Mouse (Mus musculus) thymus, postnatal 36 days (tissue): ENCODE data around the gene Slc25a11.

Experiments
- DNase-seq, 2 experiments: peaks; one replicate each; pipeline ENCODE4 v3.0.0; 2022; ENCODE audit warnings: mixed read lengths in 2 of 2

Slc25a11 gene

DNA sequence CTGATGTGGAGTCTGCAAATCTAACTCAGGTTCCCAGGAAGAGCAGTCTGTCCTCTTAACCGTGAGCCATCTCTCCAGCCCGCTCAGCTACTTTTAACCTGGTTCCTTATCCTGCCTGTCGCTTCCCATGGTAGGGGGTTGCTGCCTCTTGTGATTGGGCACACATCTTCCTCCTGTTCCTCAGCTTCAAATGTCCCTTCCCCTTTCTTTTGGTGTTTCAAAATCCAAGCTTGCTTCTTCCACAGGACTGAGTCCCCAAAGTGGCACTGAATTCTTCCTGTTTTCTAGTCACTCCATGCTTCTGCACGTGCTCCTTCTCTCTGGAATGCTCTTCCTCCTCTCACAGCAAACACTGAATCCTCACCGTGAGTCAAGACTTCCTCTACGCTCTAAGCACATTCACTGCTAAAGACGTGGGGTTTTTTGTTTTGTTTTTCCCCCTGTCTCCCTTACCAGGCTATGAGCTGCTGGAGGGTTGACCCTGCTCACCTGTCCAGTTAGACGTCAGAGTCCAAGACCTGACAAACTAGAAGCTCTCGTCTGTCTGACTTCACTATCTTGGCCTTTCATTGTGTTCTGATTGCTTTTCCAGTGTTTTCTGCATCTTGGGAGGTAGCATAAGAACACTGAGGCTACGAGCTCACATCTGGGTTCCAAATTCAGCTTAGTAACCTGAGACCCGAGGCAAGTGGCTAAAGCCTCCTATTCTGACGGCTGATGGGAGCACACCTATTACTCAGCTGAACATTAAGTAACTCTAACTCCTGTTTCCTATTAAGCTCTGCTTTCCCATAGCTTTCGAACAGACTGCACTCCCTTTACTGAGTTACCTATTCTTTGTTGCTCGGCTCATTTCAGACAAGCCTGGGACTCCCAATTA is 20.2 kb upstream of the Slc25a11 start:
- DNase-seq, result no peak

DNA sequence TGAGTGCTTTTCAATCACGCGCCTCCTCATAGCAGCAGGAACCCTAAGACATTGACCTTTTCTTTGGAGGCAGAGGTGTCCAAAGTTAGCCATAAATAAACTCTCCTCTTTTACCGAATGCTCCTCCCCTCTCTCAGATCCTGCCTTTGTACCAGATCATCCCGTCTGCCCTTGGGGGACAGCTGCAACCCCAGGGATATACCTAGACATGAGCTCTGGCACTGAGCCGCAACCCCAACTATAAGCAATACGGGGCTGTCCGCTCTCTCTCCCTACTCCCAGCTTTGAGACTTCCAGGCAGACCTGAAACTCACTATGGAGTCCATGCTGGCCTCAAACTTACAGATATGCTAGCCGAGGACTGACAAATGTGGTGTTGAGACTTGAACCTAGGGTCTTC is 19.4 kb upstream of the Slc25a11 start:
- no peak for DNase-seq

DNA sequence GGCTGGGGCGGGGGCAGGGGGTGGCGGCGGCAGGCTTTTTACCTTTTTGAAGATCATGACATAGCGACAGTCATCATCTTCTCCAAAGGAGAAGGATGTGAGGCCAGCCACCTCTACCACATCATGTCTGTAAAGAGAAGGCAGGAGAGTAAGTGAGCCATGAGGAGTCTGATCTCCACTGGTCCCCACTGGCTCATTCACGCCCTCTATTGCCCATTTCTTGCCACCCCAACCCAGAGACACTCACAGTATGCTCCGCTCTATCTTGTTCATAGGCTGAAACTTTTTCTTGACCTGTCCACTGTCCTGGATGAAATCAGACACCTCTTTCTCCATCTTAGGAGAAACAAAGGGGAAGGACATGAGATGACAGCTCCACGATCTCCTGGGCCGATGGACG is 17.5 kb upstream of the Slc25a11 start:
- DNase-seq, result no peak

- DNase-seq, result no peak
Observed at GRCm38 (mm10) chr11:70663957-70664356, 16.7 kb upstream of the Slc25a11 start.

- no peak for DNase-seq
Observed at GRCm38 (mm10) chr11:70663101-70663500, 15.8 kb upstream of the Slc25a11 start.

GRCm38 (mm10) chr11:70660571-70660970 is 13.3 kb upstream of the Slc25a11 start:
- DNase-seq, result no peak

DNA sequence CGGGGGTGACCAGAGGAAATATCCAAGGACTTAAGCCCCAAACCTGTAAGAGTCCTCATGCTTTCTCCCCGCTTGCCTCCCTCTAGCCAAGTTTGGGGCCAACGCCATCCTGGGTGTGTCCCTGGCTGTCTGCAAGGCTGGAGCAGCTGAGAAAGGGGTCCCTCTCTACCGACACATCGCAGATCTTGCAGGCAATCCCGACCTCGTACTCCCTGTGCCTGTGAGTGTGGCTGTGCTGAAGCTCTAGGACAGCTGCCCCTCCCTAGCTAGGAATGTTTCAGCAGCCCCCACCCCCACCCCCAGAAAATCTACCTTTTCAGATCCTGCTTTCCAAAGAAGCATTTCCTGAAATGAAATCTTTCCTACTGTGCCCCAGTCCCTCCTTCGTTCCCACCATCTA is 11.7 kb upstream of the Slc25a11 start:
- DNase-seq, result peak in 1 of 2 experiments; percentile 10

GRCm38 (mm10) chr11:70658521-70658920 is 11.2 kb upstream of the Slc25a11 start:
- peak in 1 of 2 experiments; percentile 11 for DNase-seq

- DNase-seq, result no peak
Observed at GRCm38 (mm10) chr11:70657991-70658390, 10.7 kb upstream of the Slc25a11 start.

GRCm38 (mm10) chr11:70657573-70657972 is 10.3 kb upstream of the Slc25a11 start:
- DNase-seq, result no peak

- no peak for DNase-seq
Observed at GRCm38 (mm10) chr11:70656964-70657363, 9.7 kb upstream of the Slc25a11 start, which contains the start of gene Eno3. Eno3 (plus strand) TSS chr11:70657202.

DNA sequence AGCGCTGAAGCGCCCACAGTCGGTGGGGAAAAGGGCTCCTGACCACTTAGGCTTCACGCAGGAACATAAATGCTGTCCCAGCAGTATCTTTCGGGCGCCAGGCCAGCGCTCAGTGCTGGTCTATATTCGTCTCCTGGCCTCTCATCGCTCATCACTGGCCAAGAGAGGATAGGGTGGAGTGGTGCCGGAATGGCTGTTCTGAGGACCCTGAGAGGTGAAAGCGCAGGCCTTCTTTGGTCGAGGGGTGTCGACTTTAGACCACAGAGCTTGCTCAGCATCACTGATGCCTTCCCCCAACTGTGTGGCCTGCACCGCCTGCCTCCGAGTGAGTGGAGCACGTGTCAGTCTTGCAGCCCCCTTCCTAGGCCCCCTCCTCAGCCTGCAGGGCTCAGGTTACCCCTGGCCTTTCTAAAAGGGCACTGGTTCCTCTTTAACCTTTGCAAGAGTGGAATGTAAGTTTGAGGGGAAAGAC is 9.2 kb upstream of the Slc25a11 start:
- no peak for DNase-seq

GRCm38 (mm10) chr11:70655571-70656455 is 8.5 kb upstream of the Slc25a11 start:
- peak; percentile 76 to 77 for DNase-seq

DNA sequence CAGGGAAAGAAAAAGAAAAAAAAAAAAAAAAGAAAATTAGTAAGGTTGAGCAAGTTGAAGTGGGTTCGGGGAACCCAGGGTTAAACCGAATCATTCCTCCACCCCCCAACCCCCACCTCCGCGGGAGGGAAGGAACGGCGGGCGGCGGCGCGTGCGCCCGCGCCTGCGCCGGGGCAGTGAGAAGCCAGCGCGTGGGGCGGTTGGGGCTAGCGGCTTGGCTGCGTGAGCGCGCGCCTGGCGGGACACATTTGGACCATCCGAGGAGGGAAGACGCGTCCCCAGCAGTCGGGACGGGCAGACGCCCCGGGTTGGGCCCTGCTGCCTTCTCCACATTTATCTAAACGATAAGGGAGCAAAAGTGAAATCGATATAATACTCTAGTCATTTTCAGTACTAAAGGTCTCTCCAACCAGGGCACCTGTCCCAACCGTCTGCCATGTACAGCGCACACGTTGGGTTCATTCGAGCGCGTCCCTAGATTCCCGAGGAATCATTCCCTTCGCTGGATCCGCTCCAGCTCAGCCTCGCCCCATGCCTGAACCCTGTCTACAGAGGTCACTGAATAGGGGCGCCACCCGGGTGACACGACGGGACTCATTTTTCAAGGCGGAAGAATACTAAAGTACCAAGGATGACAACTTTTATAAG is 7.8 kb upstream of the Slc25a11 start:
- DNase-seq, result peak; percentile 82 to 83

DNA sequence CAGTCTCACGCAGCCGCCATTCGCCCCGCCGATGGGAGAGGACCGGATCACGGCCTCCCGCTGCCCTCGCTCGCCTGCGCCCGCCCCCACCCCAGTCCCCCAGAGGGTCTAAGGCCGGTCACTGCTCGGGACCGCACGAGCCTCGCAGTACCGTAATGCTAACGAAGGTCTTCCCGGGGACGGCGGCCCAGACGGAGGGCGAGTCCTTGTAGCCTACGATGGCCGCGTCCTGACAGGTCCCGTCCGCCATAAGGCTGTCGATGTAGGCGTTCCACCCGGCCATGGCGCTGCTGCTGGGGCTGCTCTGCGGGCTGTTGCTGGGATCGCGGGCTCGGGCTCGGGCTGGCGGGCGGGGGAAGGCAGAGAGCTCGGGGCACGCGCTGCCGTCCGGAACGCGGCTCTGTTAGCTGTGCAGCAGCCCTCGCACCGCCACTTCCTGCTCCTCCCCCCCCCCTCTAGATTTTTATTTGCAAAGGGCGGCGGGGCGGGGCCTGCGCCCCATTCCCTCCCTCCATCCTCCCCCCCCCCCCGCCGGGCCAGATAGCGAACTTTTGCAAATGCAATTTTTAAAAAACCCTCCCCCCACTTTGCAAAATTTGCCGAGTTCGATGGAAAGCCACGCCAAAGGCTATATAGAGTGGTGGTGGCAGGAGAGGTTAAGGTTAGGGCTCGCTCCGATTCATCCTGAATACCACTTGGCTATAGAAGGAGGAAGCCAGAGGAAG is 7.1 kb upstream of the Slc25a11 start, which contains the start of gene Pfn1:
Gene Pfn1, minus strand, starts transcription at position 447 of the 725 bp plus-strand sequence.
- peak; percentile 83 to 89 for DNase-seq

DNA sequence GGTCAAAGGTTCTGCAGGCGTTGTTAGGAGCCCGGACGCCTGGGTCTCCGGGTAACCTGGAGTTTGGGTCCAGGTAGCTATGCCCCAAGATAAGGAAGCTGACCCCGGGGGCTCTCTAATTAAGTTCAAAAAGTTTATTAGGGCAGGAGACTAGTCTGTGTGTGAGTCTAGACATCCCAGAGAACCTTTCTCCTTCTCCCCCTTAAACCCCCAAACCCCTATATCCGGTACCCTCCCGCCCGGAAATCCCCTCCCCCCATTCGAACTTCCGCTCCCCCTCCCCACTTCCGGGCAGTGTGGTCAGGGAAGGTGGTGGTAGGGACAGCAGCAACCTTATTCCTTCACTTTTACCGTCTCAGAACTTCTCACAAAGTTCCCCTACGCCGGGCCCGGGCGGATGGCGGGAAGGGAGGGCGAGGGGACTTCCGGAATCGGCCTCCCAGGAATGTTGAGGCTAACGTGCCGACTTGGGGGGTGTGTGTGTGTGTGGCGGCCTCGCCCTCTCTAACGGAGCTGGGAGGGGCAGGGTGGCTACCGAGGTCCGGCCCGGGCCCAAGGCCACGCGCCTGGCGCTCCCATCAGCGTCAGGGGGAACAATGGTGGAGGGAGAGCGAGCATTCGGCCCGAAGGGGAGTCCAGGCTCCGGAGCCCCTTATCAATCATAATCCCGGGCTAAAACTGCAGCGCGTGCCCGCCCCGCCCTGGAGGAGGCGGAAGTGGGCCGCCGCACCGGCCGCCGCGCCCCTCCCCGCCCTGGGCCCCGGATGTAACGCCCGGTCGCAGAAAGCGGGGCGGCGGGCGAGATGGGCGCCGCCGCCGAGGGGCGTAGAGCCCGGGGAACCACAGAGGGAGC is 6.3 kb upstream of the Slc25a11 start:
- DNase-seq, result peak; percentile 82 to 87

GRCm38 (mm10) chr11:70652884-70653344 is 5.6 kb upstream of the Slc25a11 start:
- DNase-seq, result peak in 1 of 2 experiments; percentile 27

- DNase-seq, result peak; percentile 54 to 75
Observed at GRCm38 (mm10) chr11:70652029-70652883, 5.0 kb upstream of the Slc25a11 start.

- DNase-seq, result peak in 1 of 2 experiments; percentile 35
Observed at GRCm38 (mm10) chr11:70651391-70651790, 4.1 kb upstream of the Slc25a11 start.
